Mouse (Mus musculus): ENCODE measurements around the gene Slc22a12. TPM values are rescaled to one million over a fixed set of nuclear protein-coding genes. Genes with fewer than 3 reads are reported as not detected.

Slc22a12 gene
- polyA plus RNA-seq (2017; shearing (Covaris generic)), result not detected

- ATAC-seq, result no peak
Observed at GRCm38 (mm10) chr19:6542367-6543034, at the start of gene Slc22a12. Slc22a12 (minus strand) TSS chr19:6543032.

GRCm38 (mm10) chr19:6572001-6572400, 29.2 kb upstream of the Slc22a12 start:
- no peak for ATAC-seq

- no peak for ATAC-seq
Observed at GRCm38 (mm10) chr19:6571476-6571875, 28.6 kb upstream of the Slc22a12 start.

GRCm38 (mm10) chr19:6569561-6569960, 26.7 kb upstream of the Slc22a12 start:
- no peak for ATAC-seq

GRCm38 (mm10) chr19:6569021-6569420, 26.2 kb upstream of the Slc22a12 start:
- ATAC-seq, result no peak

GRCm38 (mm10) chr19:6566450-6566849, 23.6 kb upstream of the Slc22a12 start:
- ATAC-seq, result no peak

- no peak for ATAC-seq
Observed at GRCm38 (mm10) chr19:6565136-6565535, 22.3 kb upstream of the Slc22a12 start.

GRCm38 (mm10) chr19:6560246-6560815, 17.5 kb upstream of the Slc22a12 start:
- ATAC-seq, result no peak

GRCm38 (mm10) chr19:6559576-6559975, 16.7 kb upstream of the Slc22a12 start:
- ATAC-seq, result no peak

- ATAC-seq, result no peak
Observed at GRCm38 (mm10) chr19:6553819-6554582, 11.2 kb upstream of the Slc22a12 start.

- ATAC-seq, result no peak
Observed at GRCm38 (mm10) chr19:6553174-6553573, 10.3 kb upstream of the Slc22a12 start.

GRCm38 (mm10) chr19:6552302-6553028, 9.6 kb upstream of the Slc22a12 start:
- no peak for ATAC-seq

GRCm38 (mm10) chr19:6551215-6551614, 8.4 kb upstream of the Slc22a12 start:
- no peak for ATAC-seq

- no peak for ATAC-seq
Observed at GRCm38 (mm10) chr19:6549566-6549965, 6.7 kb upstream of the Slc22a12 start.

GRCm38 (mm10) chr19:6548431-6549410, 5.9 kb upstream of the Slc22a12 start:
- ATAC-seq, result no peak

GRCm38 (mm10) chr19:6547801-6548200, 5.0 kb upstream of the Slc22a12 start:
- no peak for ATAC-seq

- no peak for ATAC-seq
Observed at GRCm38 (mm10) chr19:6546096-6546495, 3.3 kb upstream of the Slc22a12 start.

- ATAC-seq, result no peak
Observed at GRCm38 (mm10) chr19:6545481-6545880, 2.6 kb upstream of the Slc22a12 start.

GRCm38 (mm10) chr19:6544712-6545111, 1.9 kb upstream of the Slc22a12 start:
- no peak for ATAC-seq

- ATAC-seq, result no peak
Observed at GRCm38 (mm10) chr19:6543518-6543917, 686 bp upstream of the Slc22a12 start.

GRCm38 (mm10) chr19:6543035-6543383, 177 bp upstream of the Slc22a12 start:
- no peak for ATAC-seq

- no peak for ATAC-seq
Observed at GRCm38 (mm10) chr19:6541521-6541920, 1.3 kb downstream of the Slc22a12 start.

Measured in inflammation-experienced regulatory T-cells, adult 6 months (primary cell).